In genomic region chr7:31149271-31149670, GRCm38 (mm10) we compare ENCODE assay signal across 9 mouse cellular contexts. TPM values are rescaled to one million over a fixed set of nuclear protein-coding genes. Genes with fewer than 3 reads are reported as not detected.
A peak's percentile ranks its signal among the peaks of the same experiment; 100 is the strongest.
DNase-seq lines count a peak whose midpoint lies in the region; ATAC-seq and TF ChIP-seq lines count a peak whose summit lies in the region.
"Had no signal": no experiment of that assay in that cellular context is flagged by ENCODE, and none has a peak within 500 bp of the region (broad histone marks: within the 10 kb centered on the region; RNA-seq: fewer than 3 reads in every experiment).

No protein-coding gene starts in this region.

- no peaks in the 10 kb centered on the region for H3K27me3 ChIP-seq in heart, embryonic 12.5 days (replicated peaks)
- no peaks in the 10 kb centered on the region for H3K27me3 ChIP-seq in G1E (ENCODE audit: insufficient read depth, low read length)
- H3K27me3 ChIP-seq in heart, embryonic 16.5 days (ENCODE audit: control insufficient read depth, insufficient read depth, low read length), result no peaks in the 10 kb centered on the region
- no peaks in the 10 kb centered on the region for H3K27me3 ChIP-seq in liver, postnatal 0 days (ENCODE audit: insufficient read depth, low read length)

- TF ChIP-seq EP300 in liver, postnatal 0 days (IDR thresholded peaks at IDR 0.05; ENCODE audit: low read depth), result no peak

- peak overlapping the region; percentile 75 for H3K4me3 ChIP-seq in heart, embryonic 12.5 days
- peak overlapping the region; percentile 79; the same call in 1 of the 2 replicates for H3K4me3 ChIP-seq in G1E (ENCODE audit: low read depth, low read length)
- H3K4me3 ChIP-seq in heart, embryonic 16.5 days (ENCODE audit: low read length), result peak overlapping the region; percentile 88
- peak overlapping the region; percentile 70 for H3K4me3 ChIP-seq in liver, postnatal 0 days (ENCODE audit: low read depth, low read length)

- peak overlapping the region; percentile 92 for H3K9ac ChIP-seq in heart, embryonic 12.5 days
- peak overlapping the region; percentile 96 for H3K9ac ChIP-seq in heart, embryonic 16.5 days (ENCODE audit: low read length)
- peak overlapping the region; percentile 90; the same call in 1 of the 2 replicates for H3K9ac ChIP-seq in liver, postnatal 0 days (replicated peaks)

- H3K36me3 ChIP-seq in heart, embryonic 12.5 days, result peaks cover 5% of the 10 kb centered on the region; the same call in 1 of the 2 replicates
- H3K36me3 ChIP-seq in G1E (replicated peaks), result peaks cover 32% of the 10 kb centered on the region
- H3K36me3 ChIP-seq in heart, embryonic 16.5 days (ENCODE audit: control insufficient read depth, insufficient read depth), result 0 out of 2 replicates have a peak, but pooled peaks cover 3% of the 10 kb centered on the region
- H3K36me3 ChIP-seq in liver, postnatal 0 days (replicated peaks; ENCODE audit: insufficient read depth, low read length), result no peaks in the 10 kb centered on the region

- ATAC-seq in heart, embryonic 12.5 days (ENCODE audit: insufficient number of reproducible peaks, low FRiP score), result no peak
- ATAC-seq in G1E (ENCODE audit: extremely low read depth, insufficient number of reproducible peaks, low FRiP score, poor library complexity, severe bottlenecking), result no peak
- no peak for ATAC-seq in heart, embryonic 16.5 days (replicated peaks; ENCODE audit: extremely low read depth, insufficient read depth, low FRiP score)
- ATAC-seq in liver, postnatal 0 days, result no peak

- no peaks in the 10 kb centered on the region for H3K9me3 ChIP-seq in heart, embryonic 12.5 days (replicated peaks)
- peaks cover 42% of the 10 kb centered on the region for H3K9me3 ChIP-seq in G1E (replicated peaks)
- H3K9me3 ChIP-seq in heart, embryonic 16.5 days (replicated peaks; ENCODE audit: control insufficient read depth, low read length), result no peaks in the 10 kb centered on the region
- H3K9me3 ChIP-seq in liver, postnatal 0 days (ENCODE audit: low read length), result no peaks in the 10 kb centered on the region

- no peak for DNase-seq in heart, adult 8-10 months (ENCODE audit: low spot score)
- no peak for DNase-seq in G1E (ENCODE audit: low spot score)
- DNase-seq in liver, postnatal 0 days, result no peak
- DNase-seq in adrenal gland, adult 8-10 months, result no peak
- no peak for DNase-seq in urinary bladder, adult 18-20 months (ENCODE audit: low spot score in 2 of 2)
- no peak for DNase-seq in kidney, postnatal 36 days

- peak overlapping the region; percentile 94 for H3K27ac ChIP-seq in heart, embryonic 12.5 days (ENCODE audit: poor library complexity, severe bottlenecking)
- H3K27ac ChIP-seq in heart, embryonic 16.5 days (ENCODE audit: low read length), result peak overlapping the region; percentile 93
- no peak overlapping the region; the same call in 1 of the 2 replicates for H3K27ac ChIP-seq in liver, postnatal 0 days (ENCODE audit: low read depth)

- 39% methylated on average over 9 of the region's 9 CpGs for WGBS in heart, embryonic 12.5 days
- 38% methylated on average over 9 of the region's 9 CpGs for WGBS in heart, embryonic 16.5 days
- 19% methylated on average over 9 of the region's 9 CpGs for WGBS in liver, postnatal 0 days (ENCODE audit: insufficient replicate concordance)

- no peak for TF ChIP-seq CTCF in G1E (IDR thresholded peaks at IDR 0.05; ENCODE audit: low read depth, low read length)
- TF ChIP-seq CTCF in liver, postnatal 0 days (IDR thresholded peaks at IDR 0.05; ENCODE audit: low read depth), result no peak

- H3K4me1 ChIP-seq in heart, embryonic 12.5 days (replicated peaks), result peaks cover 59% of the 10 kb centered on the region
- H3K4me1 ChIP-seq in G1E (ENCODE audit: insufficient read depth, low read depth, low read length), result peaks cover 44% of the 10 kb centered on the region
- peaks cover 32% of the 10 kb centered on the region for H3K4me1 ChIP-seq in heart, embryonic 16.5 days (ENCODE audit: control insufficient read depth, insufficient read depth, low read length)
- peaks cover 43% of the 10 kb centered on the region for H3K4me1 ChIP-seq in liver, postnatal 0 days (ENCODE audit: insufficient read depth)

- H3K4me2 ChIP-seq in heart, embryonic 12.5 days, result peak overlapping the region; percentile 83
- peak overlapping the region; percentile 71 for H3K4me2 ChIP-seq in heart, embryonic 16.5 days (ENCODE audit: low read depth, low read length)
- H3K4me2 ChIP-seq in liver, postnatal 0 days (ENCODE audit: low read depth, low read length), result peak overlapping the region; percentile 88

RNA-seq across cellular contexts. Expression of gene Gramd1a, which starts 6.4 kb away (rescaled TPM):
- polyA plus RNA-seq in heart, embryonic 12.5 days (2016; fragmentation: Nextera tagmentation; extraction: Ambion mirVana), result 63.4 and 64.6 TPM in 2 replicates
- total RNA-seq in heart, adult 8-10 months (2022), result 10 to 100 TPM; 26.6 to 42.2 (median 33.0) TPM
- total RNA-seq in G1E (2014; fragmentation: Nextera tagmentation) (38.4 and 52.7 TPM in 2 replicates), G1E (2017) (19.2 and 19.4 TPM in 2 replicates)
- polyA plus RNA-seq in G1E (2012), result 56.7 and 65.4 TPM in 2 replicates
- 53.1 and 58.0 TPM in 2 replicates for polyA plus RNA-seq in heart, embryonic 16.5 days (2015; fragmentation: Nextera tagmentation; extraction: Ambion mirVana)
- 7.1 and 8.9 TPM in 2 replicates for polyA plus RNA-seq in liver, postnatal 0 days (2015; fragmentation: Nextera tagmentation; extraction: Ambion mirVana)
- 10 to 100 TPM; 37.7 to 65.1 (median 55.4) TPM for total RNA-seq in adrenal gland, adult 8-10 months (2022)

RNA-seq across cellular contexts. Expression of gene Scn1b, which starts 22.5 kb away (rescaled TPM):
- polyA plus RNA-seq in heart, embryonic 12.5 days (2016; fragmentation: Nextera tagmentation; extraction: Ambion mirVana), result 5.3 and 5.7 TPM in 2 replicates
- 10 to 100 TPM; 36.1 to 54.8 (median 38.3) TPM for total RNA-seq in heart, adult 8-10 months (2022)
- total RNA-seq in G1E (2014; fragmentation: Nextera tagmentation) (not detected in 2 replicates), G1E (2017) (not detected in 2 replicates)
- not detected in 2 replicates for polyA plus RNA-seq in G1E (2012)
- 2.8 and 3.5 TPM in 2 replicates for polyA plus RNA-seq in heart, embryonic 16.5 days (2015; fragmentation: Nextera tagmentation; extraction: Ambion mirVana)
- 2.8 and 3.1 TPM in 2 replicates for polyA plus RNA-seq in liver, postnatal 0 days (2015; fragmentation: Nextera tagmentation; extraction: Ambion mirVana)
- total RNA-seq in adrenal gland, adult 8-10 months (2022), result 10 to 100 TPM; 14.2 to 27.2 (median 18.9) TPM
- total RNA-seq: common myeloid progenitor, adult 5-6 weeks had no signal

RNA-seq across cellular contexts. Expression of gene Hpn, which starts 34.2 kb away (rescaled TPM):
- 1.9 and 2.0 TPM in 2 replicates for polyA plus RNA-seq in heart, embryonic 12.5 days (2016; fragmentation: Nextera tagmentation; extraction: Ambion mirVana)
- 1 to 10 TPM; 2.2 to 3.7 (median 2.6) TPM for total RNA-seq in heart, adult 8-10 months (2022)
- total RNA-seq in G1E (2014; fragmentation: Nextera tagmentation) (not detected in 2 replicates), G1E (2017) (0.87 TPM in 1 of 2 replicates, not detected in the other)
- polyA plus RNA-seq in G1E (2012), result not detected in 2 replicates
- polyA plus RNA-seq in heart, embryonic 16.5 days (2015; fragmentation: Nextera tagmentation; extraction: Ambion mirVana), result 2.6 and 3.1 TPM in 2 replicates
- 250 and 259 TPM in 2 replicates for polyA plus RNA-seq in liver, postnatal 0 days (2015; fragmentation: Nextera tagmentation; extraction: Ambion mirVana)
- total RNA-seq in adrenal gland, adult 8-10 months (2022), result 1 to 10 TPM in 3 of 4 experiments, under 1 TPM in 1; 0.26 to 1.5 (median 1.2) TPM

Comparison
In these comparisons a context has a peak if more than half of its experiments do, and no peak if none do; other contexts are left out.
1. RNA of gene Hpn, which starts 34.2 kb away (polyA plus RNA-seq): 250 to 259 TPM in liver, postnatal 0 days; 2.6 to 3.1 TPM in heart, embryonic 16.5 days, 1.9 to 2.0 TPM in heart, embryonic 12.5 days and not detected in G1E; every median in the first group is over 10 times any median in the second.
2. Peak in every context shown above with its lines, with median percentiles within 50 percentile points of each other: H3K4me2 ChIP-seq, H3K4me3 ChIP-seq and H3K9ac ChIP-seq.